Mouse (Mus musculus): ENCODE results near the gene Alkbh6. TPM values are rescaled to one million over a fixed set of nuclear protein-coding genes. Genes with fewer than 3 reads are reported as not detected.

The Alkbh6 gene
- total and polyA plus RNA-seq, 3 experiments = 24.0 to 61.7 (median 29.5) TPM

DNA sequence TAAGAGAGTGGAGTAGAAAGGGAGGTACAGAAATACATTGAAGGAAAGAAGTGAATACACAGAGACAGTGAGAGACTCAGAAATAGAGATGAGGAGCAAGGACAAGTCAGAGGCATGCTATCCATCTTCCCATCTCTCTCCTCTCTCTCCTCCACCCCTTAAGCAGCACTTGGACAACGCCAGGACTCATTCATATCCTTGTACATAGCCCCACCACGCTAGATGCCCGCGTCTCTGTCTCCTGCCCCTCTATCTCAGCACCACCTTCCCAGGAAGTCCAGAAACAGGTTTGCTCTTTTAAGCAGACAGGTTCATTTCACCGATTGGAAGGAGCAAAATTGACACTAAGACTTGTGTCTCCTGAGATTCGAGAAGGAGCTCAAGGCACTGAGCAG lies 54.8 kb downstream of the Alkbh6 start:
- Histone ChIP-seq H3K36me3 (ENCODE audit: control insufficient read depth, insufficient read depth, low read length) (no peaks in the 10 kb centered on the region), H3K4me1 (ENCODE audit: control insufficient read depth, insufficient read depth, low read length) (peaks cover 2% of the 10 kb centered on the region), H3K9ac (ENCODE audit: low read depth, low read length) (no peak overlapping the region), H3K79me2 (replicated peaks; ENCODE audit: control insufficient read depth, insufficient read depth, low read length) (no peaks in the 10 kb centered on the region), H3K4me3 (peak overlapping the region; percentile 47), H3K27ac (no peak overlapping the region), H3K27me3 (ENCODE audit: control insufficient read depth, insufficient read depth, low read length) (no peaks in the 10 kb centered on the region; the same call in 1 of the 2 replicates)
- 55% methylated on average over 6 of the region's 6 CpGs for WGBS
- intact Hi-C loops (cut with DNase I) = no loop called here
- DNase-seq = no peak
- TF ChIP-seq EP300 (IDR thresholded peaks at IDR 0.05; ENCODE audit: insufficient read depth, low read depth, low read length) = no peak
- TF ChIP-seq CTCF (IDR thresholded peaks at IDR 0.05) = no peak
- no peak for TF ChIP-seq POLR2A (IDR thresholded peaks at IDR 0.05; ENCODE audit: insufficient read depth, low read depth, low read length)

Other genes starting within 250 kb of the Alkbh6 start
- 1 to 10 TPM; 1.3 to 2.8 TPM for gene Zfp82, start 235.8 kb upstream of the Alkbh6 start, total RNA-seq (2021)
- 0.74 and 0.91 TPM in 2 replicates for gene Zfp82, start 235.8 kb upstream of the Alkbh6 start, polyA plus RNA-seq (2012; rRNA removed)
- under 1 TPM in 1 of 2 experiments, not detected in 1; 0.84 TPM for gene Gm26920, start 218.3 kb upstream of the Alkbh6 start, total RNA-seq (2021)
- gene Gm26920, start 218.3 kb upstream of the Alkbh6 start, polyA plus RNA-seq (2012; rRNA removed) = not detected in 2 replicates
- 1 to 10 TPM; 1.4 to 2.0 TPM for gene Zfp566, start 218.2 kb upstream of the Alkbh6 start, total RNA-seq (2021)
- gene Zfp566, start 218.2 kb upstream of the Alkbh6 start, polyA plus RNA-seq (2012; rRNA removed) = 1.7 and 1.9 TPM in 2 replicates
- 10 to 100 TPM; 27.4 to 30.6 TPM for gene Zfp260, start 213.9 kb upstream of the Alkbh6 start, total RNA-seq (2021)
- gene Zfp260, start 213.9 kb upstream of the Alkbh6 start, polyA plus RNA-seq (2012; rRNA removed) = 15.9 and 30.9 TPM in 2 replicates
- gene Zfp382, start 186.8 kb upstream of the Alkbh6 start, total RNA-seq (2021) = 1 to 10 TPM; 2.1 to 2.4 TPM
- 0.68 and 0.88 TPM in 2 replicates for gene Zfp382, start 186.8 kb upstream of the Alkbh6 start, polyA plus RNA-seq (2012; rRNA removed)
- 10 to 100 TPM; 29.8 TPM for gene Zfp146, start 139.0 kb upstream of the Alkbh6 start, total RNA-seq (2021)
- gene Zfp146, start 139.0 kb upstream of the Alkbh6 start, polyA plus RNA-seq (2012; rRNA removed) = 11.0 and 21.5 TPM in 2 replicates
- gene Cox7a1, start 124.6 kb upstream of the Alkbh6 start, total RNA-seq (2021) = 1,000 to 10,000 TPM; 2,711 to 3,278 TPM
- gene Cox7a1, start 124.6 kb upstream of the Alkbh6 start, polyA plus RNA-seq (2012; rRNA removed) = 2,213 and 2,519 TPM in 2 replicates
- 100 to 1,000 TPM; 274 to 315 TPM for gene Capns1, start 109.9 kb upstream of the Alkbh6 start, total RNA-seq (2021)
- gene Capns1, start 109.9 kb upstream of the Alkbh6 start, polyA plus RNA-seq (2012; rRNA removed) = 826 and 1,000 TPM in 2 replicates
- gene Polr2i, start 76.8 kb upstream of the Alkbh6 start, total RNA-seq (2021) = 10 to 100 TPM; 52.6 to 58.6 TPM
- 95.1 and 106 TPM in 2 replicates for gene Polr2i, start 76.8 kb upstream of the Alkbh6 start, polyA plus RNA-seq (2012; rRNA removed)
- gene Tbcb, start 76.4 kb upstream of the Alkbh6 start, total RNA-seq (2021) = 10 to 100 TPM; 52.7 to 56.7 TPM
- 36.6 and 49.5 TPM in 2 replicates for gene Tbcb, start 76.4 kb upstream of the Alkbh6 start, polyA plus RNA-seq (2012; rRNA removed)
- not detected for gene Ovol3, start 73.0 kb upstream of the Alkbh6 start, total RNA-seq (2021)
- gene Ovol3, start 73.0 kb upstream of the Alkbh6 start, polyA plus RNA-seq (2012; rRNA removed) = not detected in 2 replicates
- not detected for gene Thap8, start 28.6 kb upstream of the Alkbh6 start, total RNA-seq (2021)
- 0.10 TPM in 1 of 2 replicates, not detected in the other for gene Thap8, start 28.6 kb upstream of the Alkbh6 start, polyA plus RNA-seq (2012; rRNA removed)
- 1 to 10 TPM in 1 of 2 experiments, under 1 TPM in 1; 0.97 to 1.7 TPM for gene Wdr62, start 28.3 kb upstream of the Alkbh6 start, total RNA-seq (2021)
- gene Wdr62, start 28.3 kb upstream of the Alkbh6 start, polyA plus RNA-seq (2012; rRNA removed) = 3.7 and 5.3 TPM in 2 replicates
- gene Clip3, start 17.0 kb upstream of the Alkbh6 start, total RNA-seq (2021) = 1 to 10 TPM; 5.6 TPM
- gene Clip3, start 17.0 kb upstream of the Alkbh6 start, polyA plus RNA-seq (2012; rRNA removed) = 5.6 and 6.6 TPM in 2 replicates
- under 1 TPM; 0.26 to 0.50 TPM for gene Syne4, start 6.1 kb downstream of the Alkbh6 start, total RNA-seq (2021)
- gene Syne4, start 6.1 kb downstream of the Alkbh6 start, polyA plus RNA-seq (2012; rRNA removed) = 5.3 and 5.6 TPM in 2 replicates
- gene E130208F15Rik, start 13.0 kb downstream of the Alkbh6 start, total RNA-seq (2021) = under 1 TPM; 0.55 to 0.63 TPM
- 0.31 and 0.41 TPM in 2 replicates for gene E130208F15Rik, start 13.0 kb downstream of the Alkbh6 start, polyA plus RNA-seq (2012; rRNA removed)
- gene Sdhaf1, start 15.2 kb downstream of the Alkbh6 start, total RNA-seq (2021) = 10 to 100 TPM; 12.5 TPM
- 17.4 and 17.9 TPM in 2 replicates for gene Sdhaf1, start 15.2 kb downstream of the Alkbh6 start, polyA plus RNA-seq (2012; rRNA removed)
- 1 to 10 TPM; 1.1 to 1.3 TPM for gene Lrfn3, start 54.1 kb downstream of the Alkbh6 start, total RNA-seq (2021)
- gene Lrfn3, start 54.1 kb downstream of the Alkbh6 start, polyA plus RNA-seq (2012; rRNA removed) = 1.4 and 1.9 TPM in 2 replicates
- 10 to 100 TPM; 20.1 to 23.6 TPM for gene Tyrobp, start 105.0 kb downstream of the Alkbh6 start, total RNA-seq (2021)
- gene Tyrobp, start 105.0 kb downstream of the Alkbh6 start, polyA plus RNA-seq (2012; rRNA removed) = 62.7 and 65.5 TPM in 2 replicates
- gene Hcst, start 111.1 kb downstream of the Alkbh6 start, total RNA-seq (2021) = under 1 TPM in 1 of 2 experiments, not detected in 1; 0.59 TPM
- gene Hcst, start 111.1 kb downstream of the Alkbh6 start, polyA plus RNA-seq (2012; rRNA removed) = 4.8 TPM in 1 of 2 replicates, not detected in the other
- under 1 TPM; 0.47 to 0.66 TPM for gene Nfkbid, start 113.0 kb downstream of the Alkbh6 start, total RNA-seq (2021)
- 0.94 and 1.3 TPM in 2 replicates for gene Nfkbid, start 113.0 kb downstream of the Alkbh6 start, polyA plus RNA-seq (2012; rRNA removed)
- 1 to 10 TPM; 3.2 to 3.5 TPM for gene Aplp1, start 136.8 kb downstream of the Alkbh6 start, total RNA-seq (2021)
- gene Aplp1, start 136.8 kb downstream of the Alkbh6 start, polyA plus RNA-seq (2012; rRNA removed) = 3.6 and 6.2 TPM in 2 replicates
- not detected for gene Kirrel2, start 149.0 kb downstream of the Alkbh6 start, total RNA-seq (2021)
- gene Kirrel2, start 149.0 kb downstream of the Alkbh6 start, polyA plus RNA-seq (2012; rRNA removed) = not detected in 2 replicates
- gene Nphs1, start 149.6 kb downstream of the Alkbh6 start, total RNA-seq (2021) = not detected
- 0.04 TPM in 1 of 2 replicates, not detected in the other for gene Nphs1, start 149.6 kb downstream of the Alkbh6 start, polyA plus RNA-seq (2012; rRNA removed)
- gene Prodh2, start 184.9 kb downstream of the Alkbh6 start, total RNA-seq (2021) = not detected
- gene Prodh2, start 184.9 kb downstream of the Alkbh6 start, polyA plus RNA-seq (2012; rRNA removed) = 0.23 TPM in 1 of 2 replicates, not detected in the other
- under 1 TPM; 0.34 to 0.37 TPM for gene Arhgap33, start 226.3 kb downstream of the Alkbh6 start, total RNA-seq (2021)
- gene Arhgap33, start 226.3 kb downstream of the Alkbh6 start, polyA plus RNA-seq (2012; rRNA removed) = 2.3 and 3.0 TPM in 2 replicates
- 100 to 1,000 TPM; 718 to 804 TPM for gene Hspb6, start 243.5 kb downstream of the Alkbh6 start, total RNA-seq (2021)
- gene Hspb6, start 243.5 kb downstream of the Alkbh6 start, polyA plus RNA-seq (2012; rRNA removed) = 1,866 and 1,945 TPM in 2 replicates
- 1 to 10 TPM; 2.5 to 6.3 TPM for gene Proser3, start 243.6 kb downstream of the Alkbh6 start, total RNA-seq (2021)
- 5.6 and 5.8 TPM in 2 replicates for gene Proser3, start 243.6 kb downstream of the Alkbh6 start, polyA plus RNA-seq (2012; rRNA removed)